Mouse (Mus musculus): ENCODE measurements around the gene Msantd2.

DNA sequence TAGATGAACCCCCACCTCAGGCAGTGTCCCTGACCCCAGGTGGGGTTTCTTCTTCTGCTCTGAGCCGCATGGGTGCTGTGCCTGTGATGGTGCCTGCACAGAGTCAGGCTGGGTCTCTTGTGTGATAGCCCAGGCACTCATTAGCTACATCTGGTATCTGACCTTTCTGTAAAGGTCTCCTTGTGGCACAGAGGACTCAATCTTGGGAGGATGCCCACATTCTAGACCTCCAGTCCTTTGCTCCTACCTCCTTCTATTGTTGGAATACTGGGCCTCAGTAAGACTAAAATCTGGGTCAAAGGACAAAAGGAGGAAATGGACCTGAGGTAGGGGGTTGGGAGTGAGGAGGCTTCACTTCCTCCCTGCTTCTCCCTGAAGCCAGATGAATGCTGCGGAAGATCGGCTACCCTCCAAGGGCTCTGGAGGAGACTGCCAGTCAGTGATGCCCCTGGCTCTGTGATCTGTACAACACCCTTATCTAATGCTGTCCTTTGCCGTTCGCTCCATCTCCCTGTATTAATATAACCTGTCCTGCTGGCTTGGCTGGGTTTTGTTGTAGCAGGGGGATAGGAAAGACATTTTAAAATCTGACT lies 48.6 kb downstream of the Msantd2 start:
- no peak for TF ChIP-seq CTCF (IDR thresholded peaks at IDR 0.05; ENCODE audit: low read depth, low read length)
- TF ChIP-seq POLR2A (IDR thresholded peaks at IDR 0.05; ENCODE audit: extremely low read depth, insufficient read depth, low read length), result no peak

All from liver, adult 2 months (tissue).